Mouse (Mus musculus): ENCODE data around the gene Tbc1d22a.

- no peak for TF ChIP-seq CTCF (IDR thresholded peaks at IDR 0.05; ENCODE audit: insufficient read depth, low read length)
- TF ChIP-seq POLR2A (IDR thresholded peaks at IDR 0.05; ENCODE audit: borderline replicate concordance, extremely low read depth, low read depth, low read length), result no peak
Observed at GRCm38 (mm10) chr15:86429766-86430335, 215.6 kb downstream of the Tbc1d22a start.
